Mouse (Mus musculus) neural tube, embryonic 13.5 days (tissue): ENCODE measurements around the gene Apoh. TPM values are rescaled to one million over a fixed set of nuclear protein-coding genes. Genes with fewer than 3 reads are reported as not detected.
A peak's percentile ranks its signal among the peaks of the same experiment; 100 is the strongest.

Experiments
- ATAC-seq: fragments of 200-750 bp; cut with Nextera tagmentation; 2 replicates; pipeline ENCODE4 v1.8.0; 2017; ENCODE audit warnings: low read depth, mild to moderate bottlenecking, moderate TSS enrichment, moderate library complexity
- H3K27ac ChIP-seq: fragments of 300-500 bp; sonication (generic); replicated peaks from 2 replicates; pipeline ENCODE4 v1.5.1; 2015; ENCODE audit warnings: moderate library complexity, mild to moderate bottlenecking, inconsistent platforms
- H3K27me3 ChIP-seq: fragments of 300-500 bp; sonication (generic); 2 replicates; pipeline ENCODE4 v1.6.1; 2015; ENCODE audit warnings: mild to moderate bottlenecking, inconsistent platforms
- H3K36me3 ChIP-seq: fragments of 300-500 bp; sonication (generic); 2 replicates; pipeline ENCODE4 v1.6.1; 2015; ENCODE audit warnings: mild to moderate bottlenecking, inconsistent platforms
- H3K4me1 ChIP-seq: fragments of 300-500 bp; sonication (generic); replicated peaks from 2 replicates; pipeline ENCODE4 v1.6.1; 2015; ENCODE audit warnings: inconsistent platforms
- H3K4me2 ChIP-seq: fragments of 300-500 bp; sonication (generic); 2 replicates; pipeline ENCODE4 v1.6.1; 2015; ENCODE audit warnings: inconsistent platforms, mild to moderate bottlenecking, moderate library complexity
- H3K4me3 ChIP-seq: fragments of 300-500 bp; sonication (generic); 2 replicates; pipeline ENCODE4 v1.5.1; 2015; ENCODE audit warnings: mild to moderate bottlenecking, inconsistent platforms
- H3K9ac ChIP-seq: fragments of 300-500 bp; sonication (generic); 2 replicates; pipeline ENCODE4 v1.6.1; 2015; ENCODE audit warnings: moderate library complexity, mild to moderate bottlenecking, inconsistent platforms
- H3K9me3 ChIP-seq: fragments of 300-500 bp; sonication (generic); 2 replicates; pipeline ENCODE4 v1.6.1; 2016; ENCODE audit warnings: inconsistent platforms
- WGBS: fragments of 180-500 bp; shearing (Covaris S2); methylation state at CpG from one replicate; pipeline ENCODE4 v1.1.7; 2015; 5-methylcytosine and 5-hydroxymethylcytosine counted together
- polyA plus RNA-seq: library from polyadenylated mRNA; unstranded; fragments of >200 nt; fragmentation: Nextera tagmentation; extraction: Ambion mirVana; gene quantifications from 2 replicates; pipeline ENCODE4 v1.2.1, GENCODE M21; 2015

Gene Apoh
- polyA plus RNA-seq, 1 experiment from 2014 or later, result 0.21 TPM

- 91% methylated on average over 4 of the region's 4 CpGs for WGBS
- Histone ChIP-seq H3K4me2 (no peak overlapping the region), H3K9me3 (no peaks in the 10 kb centered on the region), H3K27me3 (no peaks in the 10 kb centered on the region), H3K4me3 (no peak overlapping the region), H3K9ac (no peak overlapping the region), H3K36me3 (no peaks in the 10 kb centered on the region), H3K4me1 (peaks cover 24% of the 10 kb centered on the region), H3K27ac (no peak overlapping the region)
- no peak for ATAC-seq
Observed at GRCm38 (mm10) chr11:108335536-108335935, 7.6 kb upstream of the Apoh start.

- no peak overlapping the region for H3K4me2 ChIP-seq
- H3K36me3 ChIP-seq, result no peaks in the 10 kb centered on the region
- peaks cover 25% of the 10 kb centered on the region for H3K4me1 ChIP-seq
- WGBS, result 41% methylated on average over 5 of the region's 5 CpGs
- no peak for ATAC-seq
- no peaks in the 10 kb centered on the region for H3K9me3 ChIP-seq
- H3K9ac ChIP-seq, result no peak overlapping the region
- peaks cover 4% of the 10 kb centered on the region; the same call in 1 of the 2 replicates for H3K27me3 ChIP-seq
- H3K4me3 ChIP-seq, result no peak overlapping the region
- H3K27ac ChIP-seq, result no peak overlapping the region
Observed at GRCm38 (mm10) chr11:108336445-108336844, 6.7 kb upstream of the Apoh start.

- Histone ChIP-seq H3K9ac (no peak overlapping the region), H3K4me1 (peaks cover 28% of the 10 kb centered on the region), H3K27me3 (peaks cover 11% of the 10 kb centered on the region), H3K4me3 (no peak overlapping the region), H3K9me3 (no peaks in the 10 kb centered on the region), H3K36me3 (no peaks in the 10 kb centered on the region), H3K27ac (no peak overlapping the region), H3K4me2 (no peak overlapping the region)
- 87% methylated on average over 4 of the region's 4 CpGs for WGBS
- no peak for ATAC-seq
Observed at GRCm38 (mm10) chr11:108340293-108340692, 2.9 kb upstream of the Apoh start.

GRCm38 (mm10) chr11:108341783-108342182 is 1.4 kb upstream of the Apoh start:
- WGBS, result 43% methylated on average over 8 of the region's 8 CpGs
- ATAC-seq, result no peak
- Histone ChIP-seq H3K27me3 (peaks cover 14% of the 10 kb centered on the region), H3K4me2 (peak overlapping the region; percentile 99), H3K9ac (peak overlapping the region; percentile 88), H3K27ac (no peak overlapping the region), H3K4me3 (peak overlapping the region; percentile 74), H3K4me1 (peaks cover 27% of the 10 kb centered on the region), H3K36me3 (no peaks in the 10 kb centered on the region), H3K9me3 (no peaks in the 10 kb centered on the region)

- peak within 1 kb of the TSS; percentile 74 for H3K4me3 ChIP-seq
- H3K36me3 ChIP-seq, result no peaks in the 10 kb centered on the region
- H3K9ac ChIP-seq, result peak within 1 kb of the TSS; percentile 88
- peak; percentile 96 for ATAC-seq
- H3K4me2 ChIP-seq, result peak within 1 kb of the TSS; percentile 99
- peaks cover 14% of the 10 kb centered on the region for H3K27me3 ChIP-seq
- H3K27ac ChIP-seq, result peak within 1 kb of the TSS; percentile 92
- peaks cover 28% of the 10 kb centered on the region for H3K4me1 ChIP-seq
- no peaks in the 10 kb centered on the region for H3K9me3 ChIP-seq
- under 1% methylated on average over 60 of the region's 63 CpGs for WGBS
Observed at GRCm38 (mm10) chr11:108343789-108344462, 772 bp downstream of the Apoh start, which contains the start of gene Prkca. Gene Prkca (minus strand): TSS chr11:108343928.

- ATAC-seq, result no peak
- H3K4me1 ChIP-seq, result peaks cover 34% of the 10 kb centered on the region
- H3K27ac ChIP-seq, result no peak overlapping the region
- H3K4me2 ChIP-seq, result peak overlapping the region; percentile 99
- no peaks in the 10 kb centered on the region for H3K36me3 ChIP-seq
- H3K9me3 ChIP-seq, result no peaks in the 10 kb centered on the region
- 41% methylated on average over 8 of the region's 8 CpGs for WGBS
- H3K9ac ChIP-seq, result peak overlapping the region; percentile 88
- peaks cover 14% of the 10 kb centered on the region for H3K27me3 ChIP-seq
- H3K4me3 ChIP-seq, result peak overlapping the region; percentile 74
Observed at GRCm38 (mm10) chr11:108344759-108345158, 1.6 kb downstream of the Apoh start.

DNA sequence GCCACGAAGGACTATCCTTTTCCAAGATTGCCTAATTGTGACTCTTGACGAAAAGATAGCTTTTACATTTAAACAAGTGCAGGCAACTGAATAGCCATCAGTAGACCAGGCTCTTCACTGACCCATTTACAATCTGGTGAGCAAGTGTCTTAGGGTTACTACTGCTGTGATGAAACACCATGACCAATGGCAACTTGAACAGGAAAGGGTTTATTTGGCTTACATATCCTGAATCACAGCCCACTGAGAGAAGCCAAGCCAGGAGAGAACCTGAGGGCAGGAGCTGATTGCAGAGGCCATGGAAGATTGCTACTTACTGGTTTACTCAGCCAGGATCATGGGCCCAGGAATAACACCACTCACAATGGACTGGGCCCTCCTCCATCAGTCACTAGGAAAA is 2.2 kb downstream of the Apoh start:
- no peak for ATAC-seq
- Histone ChIP-seq H3K27me3 (peaks cover 14% of the 10 kb centered on the region), H3K4me2 (no peak overlapping the region), H3K4me3 (no peak overlapping the region), H3K27ac (no peak overlapping the region), H3K4me1 (peaks cover 34% of the 10 kb centered on the region), H3K36me3 (no peaks in the 10 kb centered on the region), H3K9me3 (no peaks in the 10 kb centered on the region), H3K9ac (no peak overlapping the region)
- WGBS, result 84% methylated on average over 2 of the region's 2 CpGs

GRCm38 (mm10) chr11:108350799-108351198 is 7.6 kb downstream of the Apoh start:
- 86% methylated on average over 4 of the region's 4 CpGs for WGBS
- ATAC-seq, result no peak
- no peak overlapping the region for H3K4me2 ChIP-seq
- H3K27me3 ChIP-seq, result no peaks in the 10 kb centered on the region
- no peak overlapping the region for H3K9ac ChIP-seq
- no peaks in the 10 kb centered on the region for H3K9me3 ChIP-seq
- H3K4me3 ChIP-seq, result no peak overlapping the region
- peaks cover 7% of the 10 kb centered on the region for H3K4me1 ChIP-seq
- no peaks in the 10 kb centered on the region for H3K36me3 ChIP-seq
- no peak overlapping the region for H3K27ac ChIP-seq

DNA sequence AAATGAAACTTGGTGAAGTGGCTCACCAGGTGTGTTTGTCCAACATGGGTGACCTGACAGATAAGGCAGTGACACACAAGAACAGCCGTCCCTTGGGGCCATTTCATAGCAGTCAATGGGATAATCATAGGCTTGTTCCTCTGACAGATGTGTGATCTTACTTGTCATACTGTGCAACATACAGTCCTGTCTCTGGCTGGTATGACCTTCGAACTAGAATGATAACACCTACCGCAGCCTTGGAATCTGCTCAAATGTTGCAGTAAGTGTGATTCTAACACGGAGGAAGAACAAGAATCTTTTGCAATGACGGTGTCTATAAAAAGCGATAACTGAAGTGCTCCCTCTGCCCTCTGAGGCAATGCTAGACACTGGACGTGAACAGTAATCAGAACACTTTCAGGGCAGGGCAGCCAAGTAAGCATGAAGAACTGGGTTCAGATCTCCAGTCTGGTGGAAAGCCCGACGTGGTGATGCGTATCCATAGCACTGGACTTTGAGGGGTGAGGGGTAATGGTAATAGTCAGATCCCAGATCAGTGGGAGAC is 9.8 kb downstream of the Apoh start:
- Histone ChIP-seq H3K9ac (no peak overlapping the region), H3K4me2 (no peak overlapping the region), H3K9me3 (no peaks in the 10 kb centered on the region), H3K36me3 (no peaks in the 10 kb centered on the region), H3K27me3 (no peaks in the 10 kb centered on the region), H3K4me3 (no peak overlapping the region), H3K27ac (no peak overlapping the region), H3K4me1 (peaks cover 7% of the 10 kb centered on the region)
- ATAC-seq, result no peak
- 91% methylated on average over 10 of the region's 10 CpGs for WGBS

- Histone ChIP-seq H3K9ac (no peak overlapping the region), H3K27me3 (no peaks in the 10 kb centered on the region), H3K36me3 (no peaks in the 10 kb centered on the region), H3K4me2 (no peak overlapping the region), H3K4me1 (no peaks in the 10 kb centered on the region), H3K4me3 (no peak overlapping the region), H3K9me3 (no peaks in the 10 kb centered on the region), H3K27ac (no peak overlapping the region)
- 82% methylated on average over 4 of the region's 4 CpGs for WGBS
- no peak for ATAC-seq
Observed at GRCm38 (mm10) chr11:108356020-108356419, 12.9 kb downstream of the Apoh start.

DNA sequence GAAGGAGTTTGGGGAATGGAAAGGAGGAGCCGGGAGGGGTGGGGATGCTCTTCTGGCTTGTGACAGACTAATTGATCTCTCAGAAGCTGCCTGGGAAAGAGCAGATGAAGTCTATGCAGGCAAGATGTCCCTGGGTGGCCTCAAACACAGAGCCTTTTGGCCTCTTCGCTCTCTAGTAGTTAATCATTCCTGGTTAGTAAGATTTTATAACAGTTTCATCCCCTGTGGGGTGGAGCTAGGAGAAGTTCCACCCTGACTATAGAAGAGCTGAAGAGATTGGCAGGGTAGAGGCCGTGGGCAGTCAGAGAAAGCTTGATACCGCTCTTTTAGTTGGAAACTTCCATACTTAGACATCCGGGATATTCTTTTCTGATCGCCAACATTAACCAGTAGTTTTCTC is 15.8 kb downstream of the Apoh start:
- WGBS, result 77% methylated on average over 6 of the region's 6 CpGs
- no peaks in the 10 kb centered on the region for H3K27me3 ChIP-seq
- H3K27ac ChIP-seq, result no peak overlapping the region
- H3K4me2 ChIP-seq, result no peak overlapping the region
- H3K9ac ChIP-seq, result no peak overlapping the region
- ATAC-seq, result no peak
- no peak overlapping the region for H3K4me3 ChIP-seq
- no peaks in the 10 kb centered on the region for H3K36me3 ChIP-seq
- H3K4me1 ChIP-seq, result no peaks in the 10 kb centered on the region
- H3K9me3 ChIP-seq, result no peaks in the 10 kb centered on the region

GRCm38 (mm10) chr11:108360983-108361382 is 17.8 kb downstream of the Apoh start:
- no peaks in the 10 kb centered on the region for H3K27me3 ChIP-seq
- no peaks in the 10 kb centered on the region for H3K4me1 ChIP-seq
- no peak overlapping the region for H3K9ac ChIP-seq
- no peak for ATAC-seq
- no peaks in the 10 kb centered on the region for H3K9me3 ChIP-seq
- WGBS, result 88% methylated on average over 4 of the region's 4 CpGs
- no peak overlapping the region for H3K4me3 ChIP-seq
- no peak overlapping the region for H3K27ac ChIP-seq
- no peak overlapping the region for H3K4me2 ChIP-seq
- no peaks in the 10 kb centered on the region for H3K36me3 ChIP-seq

DNA sequence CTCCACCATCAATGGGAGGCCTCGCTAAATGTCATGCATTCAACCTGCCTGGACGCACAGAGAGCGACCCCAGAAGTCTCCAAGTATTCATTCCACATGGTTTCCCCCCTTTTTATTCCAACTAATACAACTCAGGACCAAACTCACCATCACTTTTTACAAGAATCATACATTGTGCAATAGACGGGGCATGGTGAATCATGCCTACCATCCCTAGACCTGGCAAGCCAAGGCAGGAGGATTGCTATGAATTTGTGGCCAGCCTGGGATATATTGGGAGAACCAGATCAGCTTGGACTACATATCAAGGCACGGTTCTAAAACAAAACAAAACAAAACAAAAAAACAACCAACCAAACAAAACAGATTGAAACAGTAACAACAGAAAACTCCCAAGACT is 19.8 kb downstream of the Apoh start:
- Histone ChIP-seq H3K27me3 (no peaks in the 10 kb centered on the region), H3K4me2 (no peak overlapping the region), H3K4me3 (no peak overlapping the region), H3K36me3 (no peaks in the 10 kb centered on the region), H3K9me3 (no peaks in the 10 kb centered on the region), H3K4me1 (no peaks in the 10 kb centered on the region), H3K9ac (no peak overlapping the region), H3K27ac (no peak overlapping the region)
- no peak for ATAC-seq
- WGBS, result 88% methylated on average over 5 of the region's 5 CpGs
